Mouse (Mus musculus) forebrain, postnatal 0 days (tissue): Measurements from ENCODE around the gene Hsf5. TPM values are rescaled to one million over a fixed set of nuclear protein-coding genes. Genes with fewer than 3 reads are reported as not detected.

Source experiments
- ATAC-seq: fragments of 200-750 bp; cut with Nextera tagmentation; 2 replicates; pipeline ENCODE4 v1.8.0; 2017; ENCODE audit warnings: mild to moderate bottlenecking, moderate library complexity
- DNase-seq: peaks from one replicate; pipeline ENCODE4 v3.0.0-alpha.2; 2015
- H3K27ac ChIP-seq: fragments of 300-500 bp; sonication (generic); 2 replicates; pipeline ENCODE4 v1.5.1; 2014; ENCODE audit warnings: low read depth, mild to moderate bottlenecking, antibody characterized with exemption, low read length, moderate library complexity, mixed read lengths
- H3K27me3 ChIP-seq: fragments of 300-500 bp; sonication (generic); 2 replicates; pipeline ENCODE4 v1.6.1; 2014; ENCODE audit warnings: mild to moderate bottlenecking, low read length, mixed read lengths; ENCODE audit not compliant: insufficient read depth
- H3K36me3 ChIP-seq: fragments of 300-500 bp; sonication (generic); 2 replicates; pipeline ENCODE4 v1.6.1; 2014; ENCODE audit warnings: mild to moderate bottlenecking, moderate library complexity; ENCODE audit not compliant: insufficient read depth
- H3K4me1 ChIP-seq: fragments of 300-500 bp; sonication (generic); 2 replicates; pipeline ENCODE4 v1.6.1; 2014; ENCODE audit warnings: antibody characterized with exemption; ENCODE audit not compliant: insufficient read depth
- H3K4me2 ChIP-seq: fragments of 300-500 bp; sonication (generic); 2 replicates; pipeline ENCODE4 v1.6.1; 2014; ENCODE audit warnings: low read depth, mild to moderate bottlenecking, moderate library complexity
- H3K4me3 ChIP-seq: fragments of 300-500 bp; sonication (generic); 2 replicates; pipeline ENCODE4 v1.5.1; 2014; ENCODE audit warnings: low read depth, low read length, mixed read lengths
- H3K9ac ChIP-seq: fragments of 300-500 bp; sonication (generic); 2 replicates; pipeline ENCODE4 v1.6.1; 2014; ENCODE audit warnings: mild to moderate bottlenecking
- H3K9me3 ChIP-seq: fragments of 300-500 bp; sonication (generic); 2 replicates; pipeline ENCODE4 v1.6.1; 2016; ENCODE audit warnings: low read length
- CTCF ChIP-seq: sonication (generic); IDR thresholded peaks from 2 replicates; pipeline ENCODE4 v1.5.1; 2016; ENCODE audit warnings: antibody characterized with exemption, control low read depth, low read depth
- WGBS: fragments of 180-500 bp; shearing (Covaris S2); extraction: QIAGEN DNeasy Blood & Tissue Kit; methylation state at CpG from one replicate; pipeline ENCODE4 v1.1.7; 2014; 5-methylcytosine and 5-hydroxymethylcytosine counted together
- polyA plus RNA-seq: library from polyadenylated mRNA; unstranded; fragments of >200 nt; fragmentation: Nextera tagmentation; extraction: Ambion mirVana; gene quantifications from 2 replicates; pipeline ENCODE4 v1.2.1, GENCODE M21; 2015
- total RNA-seq: library from RNA; depleted of rRNA; stranded (reverse); fragments of >200 nt; gene quantifications from 2 replicates; pipeline ENCODE4 v1.2.3, GENCODE M21; 2014

Hsf5 gene
- total and polyA plus RNA-seq, 2 experiments from 2014 or later, result 0.16 to 0.48 TPM

GRCm38 (mm10) chr11:87613972-87614371, 3.0 kb upstream of the Hsf5 start:
- Histone ChIP-seq H3K4me3 (no peak overlapping the region), H3K36me3 (peaks cover 87% of the 10 kb centered on the region), H3K27me3 (no peaks in the 10 kb centered on the region), H3K9ac (no peak overlapping the region), H3K4me1 (no peaks in the 10 kb centered on the region), H3K4me2 (no peak overlapping the region), H3K27ac (no peak overlapping the region), H3K9me3 (no peaks in the 10 kb centered on the region)
- no peak for TF ChIP-seq CTCF
- ATAC-seq, result no peak
- DNase-seq, result no peak
- 89% methylated on average over 7 of the region's 7 CpGs for WGBS

GRCm38 (mm10) chr11:87615551-87615950, 1.4 kb upstream of the Hsf5 start:
- Histone ChIP-seq H3K9ac (no peak overlapping the region), H3K4me2 (no peak overlapping the region), H3K4me3 (no peak overlapping the region), H3K36me3 (peaks cover 80% of the 10 kb centered on the region), H3K4me1 (no peaks in the 10 kb centered on the region), H3K9me3 (no peaks in the 10 kb centered on the region), H3K27ac (no peak overlapping the region), H3K27me3 (no peaks in the 10 kb centered on the region)
- ATAC-seq, result no peak
- TF ChIP-seq CTCF, result no peak
- 90% methylated on average over 5 of the region's 5 CpGs for WGBS
- DNase-seq, result no peak

- Histone ChIP-seq H3K4me1 (no peaks in the 10 kb centered on the region), H3K4me3 (no peak overlapping the region), H3K9ac (no peak overlapping the region), H3K9me3 (no peaks in the 10 kb centered on the region), H3K27ac (no peak overlapping the region), H3K27me3 (no peaks in the 10 kb centered on the region), H3K36me3 (peaks cover 80% of the 10 kb centered on the region), H3K4me2 (no peak overlapping the region)
- DNase-seq, result no peak
- no peak for ATAC-seq
- 91% methylated on average over 2 of the region's 2 CpGs for WGBS
- TF ChIP-seq CTCF, result no peak
Observed at GRCm38 (mm10) chr11:87615952-87616351, 1.0 kb upstream of the Hsf5 start.

GRCm38 (mm10) chr11:87617606-87618005, 642 bp downstream of the Hsf5 start:
- WGBS, result 94% methylated on average over 32 of the region's 32 CpGs
- Histone ChIP-seq H3K9ac (no peak overlapping the region), H3K9me3 (no peaks in the 10 kb centered on the region), H3K27ac (no peak overlapping the region), H3K4me2 (no peak overlapping the region), H3K36me3 (peaks cover 68% of the 10 kb centered on the region), H3K4me3 (no peak overlapping the region), H3K27me3 (no peaks in the 10 kb centered on the region), H3K4me1 (no peaks in the 10 kb centered on the region)
- no peak for TF ChIP-seq CTCF
- ATAC-seq (no peak), DNase-seq (no peak)

GRCm38 (mm10) chr11:87623160-87623559, 6.2 kb downstream of the Hsf5 start:
- ATAC-seq (no peak), DNase-seq (no peak)
- H3K4me3 ChIP-seq, result no peak overlapping the region
- H3K4me1 ChIP-seq, result no peaks in the 10 kb centered on the region
- H3K9me3 ChIP-seq, result no peaks in the 10 kb centered on the region
- no peaks in the 10 kb centered on the region for H3K27me3 ChIP-seq
- no peak for TF ChIP-seq CTCF
- H3K4me2 ChIP-seq, result no peak overlapping the region
- WGBS, result 85% methylated on average over 4 of the region's 4 CpGs
- no peak overlapping the region for H3K27ac ChIP-seq
- H3K36me3 ChIP-seq, result peaks cover 40% of the 10 kb centered on the region
- no peak overlapping the region for H3K9ac ChIP-seq

- H3K9me3 ChIP-seq, result no peaks in the 10 kb centered on the region
- no peak overlapping the region for H3K4me2 ChIP-seq
- H3K4me1 ChIP-seq, result no peaks in the 10 kb centered on the region
- no peak; the same call in 1 of the 2 replicates for ATAC-seq
- H3K4me3 ChIP-seq, result no peak overlapping the region
- peaks cover 16% of the 10 kb centered on the region; the same call in 1 of the 2 replicates for H3K36me3 ChIP-seq
- H3K27ac ChIP-seq, result no peak overlapping the region
- no peaks in the 10 kb centered on the region for H3K27me3 ChIP-seq
- no peak overlapping the region for H3K9ac ChIP-seq
- TF ChIP-seq CTCF, result peak; percentile 72
- 33% methylated on average over 10 of the region's 10 CpGs for WGBS
- peak; percentile 40 for DNase-seq
Observed at GRCm38 (mm10) chr11:87629859-87630258, 12.9 kb downstream of the Hsf5 start.

GRCm38 (mm10) chr11:87638793-87639192, 21.8 kb downstream of the Hsf5 start:
- no peak overlapping the region for H3K27ac ChIP-seq
- no peaks in the 10 kb centered on the region for H3K4me1 ChIP-seq
- peak; percentile 19 for DNase-seq
- TF ChIP-seq CTCF, result no peak
- peak overlapping the region; percentile 44 for H3K9ac ChIP-seq
- no peaks in the 10 kb centered on the region for H3K27me3 ChIP-seq
- H3K36me3 ChIP-seq, result no peaks in the 10 kb centered on the region
- peak overlapping the region; percentile 38 for H3K4me3 ChIP-seq
- peak overlapping the region; percentile 54 for H3K4me2 ChIP-seq
- WGBS, result 16% methylated on average over 2 of the region's 2 CpGs
- H3K9me3 ChIP-seq, result no peaks in the 10 kb centered on the region
- ATAC-seq, result peak; percentile 10; the same call in 1 of the 2 replicates
